Mouse (Mus musculus) forebrain, embryonic 10.5 days (tissue): ENCODE measurements around the gene Ptprb. TPM values are rescaled to one million over a fixed set of nuclear protein-coding genes. Genes with fewer than 3 reads are reported as not detected.

ENCODE experiments used
- DNase-seq: peaks from one replicate; pipeline ENCODE4 v3.0.0-alpha.2; 2017; ENCODE audit warnings: low spot score; ENCODE audit errors: extremely low spot score
- H3K27ac ChIP-seq: fragments of 300-500 bp; sonication (generic); 2 replicates; pipeline ENCODE4 v1.5.1; 2016; ENCODE audit warnings: mild to moderate bottlenecking
- H3K27me3 ChIP-seq: fragments of 300-500 bp; sonication (generic); 2 replicates; pipeline ENCODE4 v1.6.1; 2016; ENCODE audit warnings: mild to moderate bottlenecking; ENCODE audit not compliant: poor library complexity, severe bottlenecking
- H3K36me3 ChIP-seq: fragments of 300-500 bp; sonication (generic); replicated peaks from 2 replicates; pipeline ENCODE4 v1.6.1; 2016; ENCODE audit warnings: mild to moderate bottlenecking, moderate library complexity
- H3K4me1 ChIP-seq: fragments of 300-500 bp; sonication (generic); 2 replicates; pipeline ENCODE4 v1.6.1; 2016
- H3K4me3 ChIP-seq: fragments of 300-500 bp; sonication (generic); 2 replicates; pipeline ENCODE4 v1.5.1; 2016; ENCODE audit warnings: mild to moderate bottlenecking, moderate library complexity
- H3K9me3 ChIP-seq: fragments of 300-500 bp; sonication (generic); 2 replicates; pipeline ENCODE4 v1.6.1; 2016; ENCODE audit warnings: mild to moderate bottlenecking, moderate library complexity
- WGBS: fragments of 180-500 bp; shearing (Covaris S2); methylation state at CpG from one replicate; pipeline ENCODE4 v1.1.7; 2016; 5-methylcytosine and 5-hydroxymethylcytosine counted together
- polyA plus RNA-seq: library from polyadenylated mRNA; unstranded; fragments of >200 nt; fragmentation: Nextera tagmentation; extraction: Ambion mirVana; gene quantifications from 2 replicates; pipeline ENCODE4 v1.2.1, GENCODE M21; 2016

Gene Ptprb
- polyA plus RNA-seq, 1 experiment from 2014 or later = 2.1 TPM

- Histone ChIP-seq H3K4me1 (peaks cover 12% of the 10 kb centered on the region), H3K36me3 (no peaks in the 10 kb centered on the region), H3K9me3 (no peaks in the 10 kb centered on the region), H3K4me3 (no peak overlapping the region), H3K27ac (no peak overlapping the region), H3K27me3 (no peaks in the 10 kb centered on the region)
- WGBS = 83% methylated on average over 2 of the region's 2 CpGs
- no peak for DNase-seq
Observed at GRCm38 (mm10) chr10:116309460-116309859, 34.1 kb downstream of the Ptprb start.

GRCm38 (mm10) chr10:116310516-116311210 lies 35.3 kb downstream of the Ptprb start:
- WGBS = 57% methylated on average over 11 of the region's 11 CpGs

GRCm38 (mm10) chr10:116319246-116319645 lies 43.9 kb downstream of the Ptprb start:
- Histone ChIP-seq H3K36me3 (no peaks in the 10 kb centered on the region), H3K4me1 (no peaks in the 10 kb centered on the region), H3K9me3 (no peaks in the 10 kb centered on the region), H3K27ac (no peak overlapping the region), H3K27me3 (no peaks in the 10 kb centered on the region), H3K4me3 (no peak overlapping the region)
- DNase-seq = peak; percentile 58
- WGBS = 24% methylated on average over 12 of the region's 12 CpGs

More at GRCm38 (mm10) chr10:116310516-116311210, 35.3 kb downstream of the Ptprb start:
- Histone ChIP-seq H3K27ac (no peak overlapping the region), H3K27me3 (no peaks in the 10 kb centered on the region), H3K9me3 (no peaks in the 10 kb centered on the region), H3K4me3 (no peak overlapping the region), H3K4me1 (peaks cover 2% of the 10 kb centered on the region), H3K36me3 (no peaks in the 10 kb centered on the region)
- no peak for DNase-seq

DNA sequence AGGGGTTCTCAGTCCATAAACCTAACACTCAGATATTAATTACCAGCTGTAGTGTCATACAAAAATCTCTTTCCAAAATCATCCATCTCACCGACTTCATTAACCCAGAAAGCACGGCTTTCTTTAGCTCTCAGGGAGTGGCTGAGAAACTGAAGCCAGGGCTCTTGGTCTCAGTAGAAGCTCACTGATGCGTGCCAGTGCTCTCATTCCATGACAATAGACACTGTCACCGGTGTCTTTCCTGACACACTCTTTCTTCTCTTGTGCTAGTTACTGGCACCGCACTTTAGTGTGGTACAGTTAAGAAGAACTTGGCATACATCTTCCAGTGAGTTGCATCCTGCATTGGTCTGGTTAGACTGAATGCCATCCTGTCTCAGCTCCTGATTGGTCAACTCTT lies 53.8 kb downstream of the Ptprb start:
- DNase-seq = no peak
- 35% methylated on average over 5 of the region's 5 CpGs for WGBS

DNA sequence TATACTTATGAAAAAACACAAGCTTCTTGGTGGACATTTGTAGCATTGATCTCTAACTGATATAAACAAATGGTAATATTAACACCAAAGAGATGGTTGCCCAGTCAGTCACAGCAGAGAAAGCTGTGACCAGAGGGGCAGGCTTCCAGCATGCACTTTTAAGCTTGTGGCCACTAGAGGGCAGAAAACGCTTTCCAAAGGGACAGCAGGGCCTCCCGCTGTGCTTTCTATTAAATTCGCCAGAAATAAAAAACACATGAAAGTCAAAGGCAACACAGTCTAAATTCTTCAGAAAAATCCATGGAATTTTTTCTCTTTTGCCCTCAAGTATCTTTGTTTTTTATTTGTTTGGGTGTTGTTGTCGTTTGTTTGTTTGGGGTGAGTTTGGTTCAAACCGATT lies 55.1 kb downstream of the Ptprb start:
- 10% methylated on average over 5 of the region's 5 CpGs for WGBS
- DNase-seq = peak; percentile 62
- no peaks in the 10 kb centered on the region for H3K36me3 ChIP-seq
- peak overlapping the region; percentile 36 for H3K4me3 ChIP-seq
- no peak overlapping the region for H3K27ac ChIP-seq
- H3K27me3 ChIP-seq = peaks cover 7% of the 10 kb centered on the region; the same call in 1 of the 2 replicates
- peaks cover 15% of the 10 kb centered on the region for H3K4me1 ChIP-seq
- no peaks in the 10 kb centered on the region for H3K9me3 ChIP-seq

More for the DNA sequence above, 53.8 kb downstream of the Ptprb start:
- H3K36me3 ChIP-seq = no peaks in the 10 kb centered on the region
- H3K4me1 ChIP-seq = peaks cover 15% of the 10 kb centered on the region
- no peaks in the 10 kb centered on the region for H3K9me3 ChIP-seq
- no peak overlapping the region for H3K4me3 ChIP-seq
- H3K27ac ChIP-seq = no peak overlapping the region
- H3K27me3 ChIP-seq = peaks cover 7% of the 10 kb centered on the region; the same call in 1 of the 2 replicates

GRCm38 (mm10) chr10:116330961-116331510 lies 55.7 kb downstream of the Ptprb start:
- WGBS = 18% methylated on average over 23 of the region's 23 CpGs
- H3K4me3 ChIP-seq = peak overlapping the region; percentile 36
- H3K9me3 ChIP-seq = no peaks in the 10 kb centered on the region
- peak; percentile 26 for DNase-seq
- peaks cover 7% of the 10 kb centered on the region; the same call in 1 of the 2 replicates for H3K27me3 ChIP-seq
- peaks cover 15% of the 10 kb centered on the region for H3K4me1 ChIP-seq
- no peak overlapping the region for H3K27ac ChIP-seq
- no peaks in the 10 kb centered on the region for H3K36me3 ChIP-seq

GRCm38 (mm10) chr10:116333666-116334065 lies 58.3 kb downstream of the Ptprb start:
- WGBS = 57% methylated on average over 16 of the region's 16 CpGs
- H3K27me3 ChIP-seq = peaks cover 7% of the 10 kb centered on the region; the same call in 1 of the 2 replicates

DNA sequence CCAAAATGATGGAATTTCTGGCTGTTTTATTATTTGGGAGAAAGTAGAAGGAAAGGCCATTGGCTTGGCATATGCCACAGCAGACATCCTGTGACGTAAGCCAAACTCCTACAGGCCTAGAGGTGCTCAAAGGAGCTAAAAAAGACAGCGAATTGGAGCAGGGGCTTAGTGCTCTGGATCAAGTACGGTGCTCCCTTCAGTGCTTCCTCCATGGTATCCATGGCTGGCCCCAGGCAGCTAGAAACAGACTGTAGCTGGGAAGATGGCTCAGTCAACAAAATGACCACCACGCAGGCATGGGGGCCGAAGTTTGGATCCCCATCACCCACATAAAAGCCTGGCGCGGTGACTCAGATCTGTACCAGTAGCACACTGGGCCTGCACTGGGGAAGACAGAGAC lies 58.8 kb downstream of the Ptprb start:
- H3K9me3 ChIP-seq = no peaks in the 10 kb centered on the region
- H3K27me3 ChIP-seq = peaks cover 7% of the 10 kb centered on the region; the same call in 1 of the 2 replicates
- peaks cover 11% of the 10 kb centered on the region for H3K4me1 ChIP-seq
- H3K36me3 ChIP-seq = no peaks in the 10 kb centered on the region
- no peak overlapping the region for H3K4me3 ChIP-seq
- 91% methylated on average over 7 of the region's 7 CpGs for WGBS
- no peak for DNase-seq
- H3K27ac ChIP-seq = no peak overlapping the region

More at GRCm38 (mm10) chr10:116333666-116334065, 58.3 kb downstream of the Ptprb start:
- no peak for DNase-seq
- H3K4me3 ChIP-seq = no peak overlapping the region
- H3K4me1 ChIP-seq = peaks cover 15% of the 10 kb centered on the region
- no peaks in the 10 kb centered on the region for H3K9me3 ChIP-seq
- no peak overlapping the region for H3K27ac ChIP-seq
- no peaks in the 10 kb centered on the region for H3K36me3 ChIP-seq

GRCm38 (mm10) chr10:116335328-116335727 lies 60.0 kb downstream of the Ptprb start:
- Histone ChIP-seq H3K36me3 (no peaks in the 10 kb centered on the region), H3K4me3 (no peak overlapping the region), H3K27ac (no peak overlapping the region), H3K9me3 (no peaks in the 10 kb centered on the region), H3K27me3 (peaks cover 7% of the 10 kb centered on the region; the same call in 1 of the 2 replicates), H3K4me1 (peaks cover 8% of the 10 kb centered on the region)
- WGBS = 95% methylated on average over 7 of the region's 7 CpGs
- no peak for DNase-seq

DNA sequence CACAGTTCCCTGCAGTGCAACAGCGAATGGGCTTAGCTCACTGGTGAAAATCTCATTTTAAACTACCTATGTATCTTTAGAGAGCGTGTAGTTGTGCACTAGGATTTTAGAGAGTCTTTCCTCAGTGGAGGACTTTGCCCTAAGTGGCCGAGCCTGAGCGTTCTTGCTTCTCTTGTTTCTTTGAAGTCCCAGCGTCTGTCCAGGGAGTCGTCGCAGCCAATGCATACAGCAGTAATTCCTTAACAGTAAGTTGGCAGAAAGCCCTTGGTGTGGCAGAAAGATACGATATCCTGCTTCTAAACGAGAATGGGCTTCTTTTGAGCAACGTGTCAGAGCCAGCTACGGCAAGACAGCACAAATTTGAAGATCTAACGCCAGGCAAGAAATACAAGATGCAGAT lies 65.9 kb downstream of the Ptprb start:
- 92% methylated on average over 12 of the region's 12 CpGs for WGBS
- Histone ChIP-seq H3K27ac (no peak overlapping the region), H3K9me3 (no peaks in the 10 kb centered on the region), H3K4me3 (no peak overlapping the region), H3K27me3 (no peaks in the 10 kb centered on the region), H3K36me3 (no peaks in the 10 kb centered on the region), H3K4me1 (no peaks in the 10 kb centered on the region)
- DNase-seq = no peak

- Histone ChIP-seq H3K36me3 (no peaks in the 10 kb centered on the region), H3K27ac (no peak overlapping the region), H3K27me3 (no peaks in the 10 kb centered on the region), H3K4me1 (no peaks in the 10 kb centered on the region), H3K4me3 (no peak overlapping the region), H3K9me3 (no peaks in the 10 kb centered on the region)
- WGBS = 89% methylated on average over 15 of the region's 15 CpGs
- no peak for DNase-seq
Observed at GRCm38 (mm10) chr10:116346618-116347184, 71.4 kb downstream of the Ptprb start.

- 90% methylated on average over 6 of the region's 6 CpGs for WGBS
- H3K27me3 ChIP-seq = no peaks in the 10 kb centered on the region
Observed at GRCm38 (mm10) chr10:116349004-116349403, 73.7 kb downstream of the Ptprb start.

GRCm38 (mm10) chr10:116350532-116350931 lies 75.2 kb downstream of the Ptprb start:
- Histone ChIP-seq H3K4me1 (no peaks in the 10 kb centered on the region), H3K4me3 (no peak overlapping the region), H3K9me3 (no peaks in the 10 kb centered on the region), H3K27me3 (no peaks in the 10 kb centered on the region), H3K27ac (no peak overlapping the region), H3K36me3 (no peaks in the 10 kb centered on the region)
- no peak for DNase-seq
- WGBS = 40% methylated on average over 13 of the region's 13 CpGs

More at GRCm38 (mm10) chr10:116349004-116349403, 73.7 kb downstream of the Ptprb start:
- Histone ChIP-seq H3K9me3 (no peaks in the 10 kb centered on the region), H3K36me3 (no peaks in the 10 kb centered on the region), H3K27ac (no peak overlapping the region), H3K4me3 (no peak overlapping the region), H3K4me1 (no peaks in the 10 kb centered on the region)
- DNase-seq = no peak
